Mouse (Mus musculus): Measurements from ENCODE around the gene Nub1. TPM values are rescaled to one million over a fixed set of nuclear protein-coding genes. Genes with fewer than 3 reads are reported as not detected.
"Not testable (repeated sequence)": the region's sequence is repeated elsewhere in the genome, so short reads cannot be mapped to it uniquely, and the experiment has no call there.

Nub1 gene
- total RNA-seq (2021): 10 to 100 TPM; 29.1 to 29.2 TPM
- long read RNA-seq, experiment 1, transcript Nub1-202 (15 exons, 3,546 nt): minor isoform, 22 of 65 reads
- long read RNA-seq, experiment 1, transcript Nub1-201 (15 exons, 3,269 nt): major isoform, 25 of 65 reads
- long read RNA-seq, experiment 1, partial matches to known transcripts: 11 of 65 reads
- long read RNA-seq, experiment 1, other reads (novel, unspliced or antisense): 7 of 65 reads
- long read RNA-seq, experiment 2, transcript Nub1-201 (15 exons, 3,269 nt): major isoform, 29 of 78 reads
- long read RNA-seq, experiment 2, transcript Nub1-202 (15 exons, 3,546 nt): minor isoform, 25 of 78 reads
- long read RNA-seq, experiment 2, partial matches to known transcripts: 11 of 78 reads
- long read RNA-seq, experiment 2, other reads (novel, unspliced or antisense): 12 of 78 reads

DNA sequence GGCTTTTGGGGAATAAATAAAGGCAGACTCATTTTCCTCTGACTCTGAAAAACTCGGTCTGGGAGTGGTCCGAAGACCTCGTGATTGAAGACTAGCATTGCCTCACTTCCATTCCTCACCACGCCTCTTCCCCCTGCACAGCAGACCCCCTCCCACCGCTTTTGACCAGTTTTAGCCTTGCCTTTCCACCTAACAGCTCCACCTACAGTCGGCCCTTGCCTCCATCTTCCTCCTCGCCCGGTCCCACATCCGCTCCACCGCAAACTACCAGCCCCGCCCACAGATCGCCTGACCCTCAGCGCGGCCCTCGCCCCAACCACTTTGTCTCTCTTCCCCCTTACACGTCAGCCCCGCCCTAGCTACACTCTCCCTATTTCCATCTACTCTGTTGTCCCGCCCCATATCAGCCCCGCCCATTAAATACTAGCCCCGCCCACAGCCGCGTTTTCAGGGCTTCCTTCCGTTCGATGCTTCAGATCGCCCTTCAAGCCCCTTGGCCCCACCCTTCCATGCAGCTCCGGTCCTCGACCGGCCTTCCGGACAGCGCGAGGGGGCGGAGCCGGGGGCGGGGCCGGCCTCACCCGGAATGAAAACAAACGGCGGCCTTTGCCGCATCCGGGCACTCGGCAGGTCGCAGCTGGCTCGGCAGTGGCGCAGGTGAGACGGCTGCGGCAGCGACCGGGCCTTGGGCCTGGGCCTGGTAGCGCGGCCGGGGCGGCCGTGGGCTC, at the start of gene Nub1:
Gene Nub1 (plus strand): TSS at position 167 of the 728 bp plus-strand sequence.
- DNase-seq (ENCODE audit: low spot score in 2 of 2): peak; percentile 98 to 99

DNA sequence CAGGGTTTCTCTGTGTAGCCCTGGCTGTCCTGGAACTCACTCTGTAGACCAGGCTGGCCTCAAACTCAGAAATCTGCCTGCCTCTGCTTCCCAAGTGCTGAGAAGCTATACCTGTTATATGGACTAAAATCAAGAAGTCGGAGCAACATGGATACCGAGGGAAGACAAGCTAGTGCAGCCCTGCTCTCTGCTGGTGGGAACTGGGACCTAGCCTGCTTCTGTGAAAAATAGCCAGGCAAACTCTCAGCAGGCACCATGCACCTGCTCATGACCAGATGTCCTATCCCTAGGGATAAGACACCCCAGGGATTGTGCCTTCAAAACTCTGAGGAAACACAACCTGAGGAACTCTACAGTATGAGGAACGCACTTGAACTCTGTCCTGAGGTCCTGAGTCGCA, 48.3 kb upstream of the Nub1 start:
- DNase-seq (ENCODE audit: low spot score in 2 of 2): no peak

DNA sequence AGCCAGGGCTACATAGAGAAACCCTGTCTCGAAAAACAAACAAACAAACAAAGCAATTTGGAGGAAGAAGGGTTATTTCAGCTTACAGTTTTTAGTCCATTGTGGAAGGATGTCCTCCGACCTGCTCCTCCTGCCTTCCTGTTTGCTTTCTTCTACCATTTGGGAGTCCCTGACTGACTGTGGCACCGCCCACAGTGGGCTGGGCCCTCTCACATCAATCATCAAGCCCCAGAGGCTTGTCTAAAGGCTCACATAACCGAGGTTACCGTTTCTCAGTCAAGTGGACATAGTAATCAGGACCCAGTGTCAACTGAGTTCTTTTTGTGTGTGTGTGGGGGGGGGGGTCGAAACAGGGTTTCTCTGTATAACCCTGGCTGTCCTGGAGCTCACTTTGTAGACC, 47.2 kb upstream of the Nub1 start:
- no peak for DNase-seq (ENCODE audit: low spot score in 2 of 2)

DNA sequence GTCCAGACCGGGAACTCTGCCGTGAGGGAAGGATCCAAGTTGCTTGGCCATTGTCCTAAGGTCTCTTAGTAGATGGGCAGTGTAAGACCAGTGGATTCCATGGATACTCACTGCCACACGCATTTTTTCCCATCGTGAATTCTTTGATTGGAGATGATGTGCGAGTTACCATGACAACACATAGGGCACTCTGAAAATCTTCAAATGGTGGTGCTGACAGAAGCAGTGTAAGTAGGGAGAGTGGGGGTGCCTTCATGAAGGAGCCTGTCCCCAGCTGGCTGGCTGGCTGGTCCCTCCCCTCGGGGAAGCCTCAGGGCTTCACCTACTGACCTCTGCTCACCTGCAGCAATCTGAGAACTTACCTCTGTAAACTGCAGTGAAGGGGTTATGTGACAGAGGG, 46.3 kb upstream of the Nub1 start:
- DNase-seq (ENCODE audit: low spot score in 2 of 2): no peak

DNA sequence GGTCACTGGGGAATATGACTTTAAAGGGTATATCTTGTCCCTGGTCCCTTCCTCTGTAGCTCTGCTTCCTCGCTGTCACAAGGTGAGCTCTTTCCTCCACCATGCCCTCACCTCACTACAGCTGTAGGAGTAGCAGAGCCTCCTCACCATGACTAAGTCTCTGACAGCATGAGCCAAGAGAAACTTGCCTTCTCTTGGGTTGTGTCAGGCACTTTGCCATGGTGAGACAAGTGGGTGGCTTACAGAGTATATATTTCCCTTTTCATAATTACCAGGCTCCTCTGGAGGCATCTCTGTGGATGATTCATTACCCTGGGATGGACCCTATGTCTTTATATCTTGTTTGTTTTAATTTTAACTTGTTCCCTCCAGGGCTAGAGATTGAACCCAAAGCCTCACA, 39.9 kb upstream of the Nub1 start:
- no peak for DNase-seq (ENCODE audit: low spot score in 2 of 2)

DNA sequence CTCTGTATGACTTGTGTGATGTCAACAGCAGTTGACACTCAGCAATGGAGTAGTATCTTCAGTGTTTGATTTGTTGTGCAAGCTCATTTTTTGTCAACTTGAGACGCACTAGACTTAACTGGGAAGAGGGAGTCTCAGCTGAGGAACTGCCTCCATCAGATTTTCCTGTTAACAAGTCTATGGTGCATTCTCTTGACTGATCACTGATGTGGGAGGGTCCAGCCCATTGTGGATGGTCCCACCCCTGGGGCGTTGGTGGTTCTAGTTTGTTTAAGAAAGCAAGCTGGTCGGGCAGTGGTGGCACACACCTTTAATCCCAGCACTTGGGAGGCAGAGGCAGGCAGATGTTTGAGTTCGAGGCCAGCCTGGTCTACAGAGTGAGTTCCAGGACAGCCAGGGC, 36.1 kb upstream of the Nub1 start:
- DNase-seq (ENCODE audit: low spot score in 2 of 2): no peak

DNA sequence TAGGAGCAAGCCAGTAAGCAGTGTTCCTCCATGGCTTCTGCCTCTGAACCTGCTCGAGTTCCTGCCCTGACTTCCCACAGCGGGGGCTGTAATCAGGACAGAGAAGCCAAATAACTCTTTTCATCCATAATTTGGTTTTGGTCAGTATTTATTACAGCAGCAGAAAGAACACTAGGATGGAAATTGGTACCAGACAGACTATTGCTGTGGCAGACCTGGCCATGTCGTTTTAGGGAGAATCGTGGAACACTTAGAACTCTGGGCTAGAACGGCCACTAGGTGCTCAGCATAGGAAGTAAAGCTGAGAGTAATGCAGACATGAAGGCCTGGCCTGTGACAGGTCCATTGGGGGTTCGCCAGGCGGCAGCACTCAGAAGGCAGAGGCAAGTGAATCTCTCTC, 35.6 kb upstream of the Nub1 start:
- DNase-seq (ENCODE audit: low spot score in 2 of 2): no peak

DNA sequence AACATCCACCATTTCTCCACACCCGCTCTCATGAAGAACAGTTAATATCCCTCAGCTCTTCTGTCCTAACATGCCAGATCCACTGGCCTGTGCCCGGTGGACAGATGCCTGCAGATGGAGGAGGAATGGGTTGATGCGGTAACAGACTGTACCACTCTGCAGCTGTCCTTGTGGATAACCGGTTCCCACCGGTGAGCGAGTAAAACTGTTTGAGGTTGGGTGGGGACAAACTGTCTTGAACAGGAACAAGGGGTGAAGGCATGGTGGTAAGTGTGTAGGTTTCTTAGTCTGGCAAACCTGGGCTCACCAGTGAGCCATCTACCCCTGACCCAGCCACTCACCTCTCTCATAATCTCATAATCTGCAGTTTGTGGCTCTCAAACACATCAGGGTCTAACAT, 34.0 kb upstream of the Nub1 start:
- no peak for DNase-seq (ENCODE audit: low spot score in 2 of 2)

DNA sequence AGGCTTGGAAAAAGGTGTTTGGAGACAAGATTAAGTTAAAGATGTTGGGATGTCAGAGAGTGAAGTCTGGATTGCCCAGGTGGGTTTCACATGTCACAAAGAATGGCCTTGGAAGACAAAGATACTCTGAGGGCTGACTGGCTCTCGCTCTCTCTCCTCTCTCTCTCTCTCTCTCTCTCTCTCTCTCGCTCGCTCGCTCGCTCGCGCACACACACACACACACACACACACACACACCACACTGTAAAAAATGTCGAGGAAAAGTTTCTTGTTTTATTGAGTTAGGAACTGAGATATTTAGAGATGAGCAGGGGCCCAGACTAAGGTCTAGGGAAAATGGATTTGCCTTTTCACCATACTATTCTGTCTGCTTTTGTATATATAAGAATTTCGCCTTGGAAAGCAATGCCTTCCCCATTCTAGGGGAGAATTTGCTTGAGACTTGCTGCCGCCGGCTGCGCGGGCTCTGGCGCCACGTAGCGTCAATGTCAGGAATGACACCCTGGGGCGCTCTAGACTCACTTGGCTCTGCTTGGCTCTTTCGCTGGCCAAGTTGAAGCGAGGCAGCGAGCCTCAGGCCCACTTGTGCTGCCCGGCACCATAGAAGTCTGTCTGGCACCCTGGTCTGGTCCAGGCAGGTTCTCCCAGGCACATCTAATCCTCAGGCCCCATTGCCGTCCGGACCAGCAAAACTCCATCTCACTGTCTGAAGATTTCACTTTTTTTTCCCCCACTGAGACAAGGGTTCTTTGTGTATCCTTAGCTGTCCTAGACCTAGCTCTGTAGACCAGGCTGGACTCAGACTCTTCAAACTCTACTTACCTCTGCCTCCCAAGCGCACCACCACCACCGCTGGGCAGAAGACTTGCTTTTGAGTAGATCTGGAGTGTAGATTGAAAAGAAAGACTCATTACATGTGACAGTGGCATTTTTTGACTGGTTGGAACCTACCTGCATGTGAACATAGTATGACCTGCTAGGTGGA, 33.3 kb upstream of the Nub1 start:
- peak; percentile 73 to 83 for DNase-seq (ENCODE audit: low spot score in 2 of 2)

DNA sequence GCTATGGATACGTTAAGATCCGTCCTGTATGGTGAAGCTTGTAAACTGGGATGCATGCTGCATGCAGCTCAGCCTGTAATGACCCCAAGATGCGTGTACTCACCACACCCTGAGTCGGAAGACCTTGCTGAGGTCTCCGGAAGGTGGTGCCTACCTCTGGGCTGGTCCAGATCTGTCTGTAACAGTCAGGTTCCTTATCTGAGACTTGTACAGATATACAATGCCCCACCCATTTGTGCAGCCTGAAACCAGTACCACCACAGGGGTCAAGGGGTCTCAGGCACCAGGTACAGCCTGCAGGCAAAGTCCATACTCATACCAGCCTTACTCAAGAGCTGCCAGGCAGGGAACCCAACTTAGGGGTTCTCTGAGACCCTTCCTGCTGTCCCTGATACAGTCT, 32.6 kb upstream of the Nub1 start:
- DNase-seq (ENCODE audit: low spot score in 2 of 2): no peak

DNA sequence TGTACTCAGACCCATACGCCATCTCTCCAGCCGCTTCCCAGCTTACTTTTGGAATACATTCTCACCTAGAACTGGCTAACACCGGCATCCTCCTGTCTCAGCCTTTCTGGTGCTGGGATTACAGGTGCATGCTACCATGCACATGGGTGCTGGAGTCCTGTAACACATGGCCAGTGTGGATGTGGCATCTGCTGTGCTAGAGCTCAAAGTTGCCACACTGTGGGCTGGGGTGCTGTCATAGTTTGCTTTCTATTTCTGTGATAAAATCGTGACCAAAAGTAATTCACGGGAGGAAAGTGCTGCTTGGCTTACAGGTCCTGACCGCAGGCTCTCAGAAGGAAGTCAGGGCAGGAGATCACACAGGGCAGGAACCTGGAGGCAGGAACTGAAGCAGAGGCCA, 30.8 kb upstream of the Nub1 start:
- no peak for DNase-seq (ENCODE audit: low spot score in 2 of 2)

DNA sequence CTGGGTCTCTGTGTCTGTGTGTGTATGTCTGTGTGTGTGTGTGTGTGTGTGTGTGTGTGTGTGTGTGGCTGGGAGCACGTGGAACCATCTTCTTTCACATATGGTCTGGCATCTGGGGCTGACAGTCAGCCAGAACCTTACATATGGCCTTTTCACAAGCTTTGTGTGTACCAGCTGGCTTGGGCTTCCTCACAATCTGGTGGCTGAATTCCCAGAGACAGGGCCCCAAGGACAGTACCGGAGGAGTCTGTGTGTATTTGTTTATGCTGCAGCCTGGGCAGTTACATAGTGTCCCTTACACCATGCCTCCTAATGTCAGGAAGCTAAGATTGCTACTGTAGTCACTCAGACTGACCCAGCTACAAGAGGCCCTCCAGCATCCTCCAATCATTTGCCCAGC, 28.2 kb upstream of the Nub1 start:
- no peak for DNase-seq (ENCODE audit: low spot score in 2 of 2)

DNA sequence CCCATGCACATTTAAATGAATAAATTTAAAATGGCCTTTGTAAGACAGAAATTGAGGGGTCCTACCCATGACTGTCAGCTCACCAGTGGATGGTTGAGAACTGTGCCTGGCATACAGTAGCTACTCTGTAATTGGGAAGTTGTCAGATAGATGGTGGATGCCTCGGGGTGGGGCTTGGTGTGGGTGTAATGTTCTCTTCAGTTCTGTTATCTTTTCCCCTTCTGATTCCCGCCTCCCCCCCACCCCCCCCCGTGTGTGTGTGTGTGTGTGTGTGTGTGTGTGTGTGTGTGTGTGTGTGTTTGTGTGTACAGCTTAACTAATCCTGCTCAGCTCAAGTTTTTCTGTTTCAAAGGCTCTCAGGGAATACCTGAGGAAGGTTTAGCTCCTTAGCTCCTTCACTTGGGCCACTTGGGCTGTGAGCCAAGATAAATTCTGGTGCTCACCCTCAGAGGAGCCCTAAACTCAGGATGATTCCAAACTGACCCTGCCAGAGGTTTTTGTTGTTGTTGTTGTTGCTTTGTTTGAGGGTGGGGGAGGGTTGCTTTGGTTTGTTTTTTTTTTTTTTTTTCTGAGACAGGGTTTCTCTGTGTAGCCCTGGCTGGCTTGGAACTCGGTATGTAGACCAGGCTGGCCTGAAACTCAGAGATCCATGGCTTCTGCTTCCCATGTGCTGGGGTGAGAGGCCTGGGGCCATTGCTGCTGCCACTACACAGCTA, 25.5 kb upstream of the Nub1 start:
- DNase-seq (ENCODE audit: low spot score in 2 of 2): no peak

DNA sequence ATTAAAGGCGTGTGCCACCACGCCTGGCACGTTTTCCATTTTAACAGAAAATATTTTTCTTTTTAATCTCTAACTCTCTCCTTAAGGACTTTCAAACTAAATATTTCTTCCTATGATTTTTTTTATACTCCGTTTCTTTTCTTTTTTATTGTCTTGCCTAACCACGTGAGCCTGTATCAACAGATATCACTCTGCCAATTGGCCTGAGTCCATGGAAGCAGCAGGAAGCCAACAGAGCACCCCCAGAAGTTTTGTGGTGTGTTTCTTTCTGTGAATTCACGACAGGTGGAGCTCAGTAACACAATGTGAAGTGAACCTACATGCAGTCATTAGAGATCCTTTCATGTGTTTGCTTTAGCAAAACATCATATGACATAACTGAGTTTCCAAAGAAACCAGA, 23.9 kb upstream of the Nub1 start:
- DNase-seq (ENCODE audit: low spot score in 2 of 2): no peak

DNA sequence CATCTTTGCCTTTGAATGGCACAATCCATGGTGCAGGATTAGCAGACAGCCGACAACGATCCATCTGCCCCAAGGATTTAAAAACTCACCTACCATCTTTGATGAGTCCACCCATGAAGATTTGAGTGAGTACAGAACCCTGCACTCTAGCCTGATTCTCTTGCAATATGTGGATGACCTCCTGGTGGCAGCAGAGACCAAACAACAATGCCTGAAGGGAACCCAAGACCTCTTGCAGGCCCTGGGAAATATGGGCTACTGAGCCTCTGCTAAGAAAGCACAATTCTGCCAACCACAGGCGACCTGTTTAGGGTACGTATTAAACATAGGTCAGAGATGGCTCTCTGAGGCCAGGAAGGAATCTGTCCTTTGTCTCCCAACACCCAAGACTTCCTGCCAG, 11.1 kb upstream of the Nub1 start:
- peak; percentile 37 to 68 for DNase-seq (ENCODE audit: low spot score in 2 of 2)

DNA sequence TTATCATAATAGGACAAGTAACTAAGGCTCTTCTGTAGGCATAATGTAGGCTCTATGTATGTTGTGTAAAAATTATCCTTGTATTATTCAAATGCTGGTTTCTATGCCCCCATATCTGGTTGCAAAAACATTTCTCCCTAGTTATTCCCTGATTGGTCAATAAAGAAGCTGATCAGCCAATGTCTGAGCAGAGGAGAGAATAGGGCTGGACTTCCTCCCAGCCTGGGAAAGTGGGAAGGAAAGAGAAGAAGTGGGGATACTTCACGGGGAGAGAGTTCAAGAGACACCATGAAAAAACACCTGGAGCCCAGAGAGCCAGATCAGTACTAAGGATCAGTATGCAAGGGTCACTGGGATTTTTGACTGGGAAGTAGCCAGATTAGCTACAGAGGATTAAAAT, 3.9 kb upstream of the Nub1 start:
- DNase-seq (ENCODE audit: low spot score in 2 of 2): no peak

DNA sequence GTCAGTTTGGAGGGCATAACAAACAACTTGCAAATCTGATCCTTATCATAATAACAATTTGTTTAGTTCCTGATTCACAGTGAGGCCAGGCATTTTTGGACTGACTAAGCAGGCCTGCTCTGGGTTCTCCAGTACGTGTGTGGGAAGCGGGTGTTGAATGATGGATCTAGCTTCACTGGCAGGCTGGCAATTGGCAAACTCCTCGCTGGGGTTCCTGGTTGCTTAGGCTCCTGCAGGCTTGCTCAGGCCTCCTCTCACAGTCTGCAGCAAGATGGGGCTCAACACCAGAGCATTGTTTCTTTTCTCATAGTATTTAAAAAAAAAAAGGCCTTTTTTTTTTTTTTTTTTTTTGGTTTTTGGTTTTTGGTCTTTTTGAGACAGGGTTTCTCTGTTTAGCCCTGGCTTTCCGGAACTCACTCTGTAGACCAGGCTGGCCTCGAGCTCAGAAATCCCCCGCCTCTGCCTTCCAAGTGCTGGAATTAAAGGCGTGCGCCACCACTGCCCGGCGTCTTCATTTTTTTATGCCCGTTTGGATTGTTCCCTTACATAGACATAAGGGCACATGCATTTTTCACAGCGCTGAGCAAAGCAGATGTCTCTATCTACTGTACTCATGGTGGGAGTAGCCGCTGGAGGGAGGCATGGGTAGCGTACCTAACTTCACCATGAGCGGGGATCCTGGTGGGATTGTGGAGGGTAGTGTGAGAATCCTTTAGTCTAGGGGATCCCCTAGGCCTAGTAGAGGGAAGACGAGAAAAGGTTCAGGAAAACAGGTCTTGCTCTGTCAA, 560 bp upstream of the Nub1 start:
- DNase-seq (ENCODE audit: low spot score in 2 of 2): peak in 1 of 2 experiments; percentile 29

DNA sequence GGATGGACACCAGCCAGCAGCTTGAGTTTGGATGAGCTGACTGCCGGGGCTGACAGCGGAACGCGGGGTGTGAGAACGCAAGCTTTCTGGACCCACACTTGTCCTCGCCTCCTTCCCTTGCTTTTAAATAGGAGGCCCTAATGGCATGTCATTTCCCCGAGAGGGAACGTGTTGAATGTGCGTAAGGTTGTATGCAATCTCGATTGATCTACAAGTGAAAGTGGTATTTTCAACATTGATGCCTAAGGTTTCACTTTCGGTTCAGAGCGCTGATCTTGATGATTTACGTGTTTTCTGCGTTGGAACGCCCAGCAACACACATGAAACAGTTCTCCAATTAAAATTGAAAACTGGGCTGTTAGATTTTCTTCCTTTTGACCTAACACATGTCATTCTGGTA, 844 bp downstream of the Nub1 start:
- DNase-seq (ENCODE audit: low spot score in 2 of 2): no peak

DNA sequence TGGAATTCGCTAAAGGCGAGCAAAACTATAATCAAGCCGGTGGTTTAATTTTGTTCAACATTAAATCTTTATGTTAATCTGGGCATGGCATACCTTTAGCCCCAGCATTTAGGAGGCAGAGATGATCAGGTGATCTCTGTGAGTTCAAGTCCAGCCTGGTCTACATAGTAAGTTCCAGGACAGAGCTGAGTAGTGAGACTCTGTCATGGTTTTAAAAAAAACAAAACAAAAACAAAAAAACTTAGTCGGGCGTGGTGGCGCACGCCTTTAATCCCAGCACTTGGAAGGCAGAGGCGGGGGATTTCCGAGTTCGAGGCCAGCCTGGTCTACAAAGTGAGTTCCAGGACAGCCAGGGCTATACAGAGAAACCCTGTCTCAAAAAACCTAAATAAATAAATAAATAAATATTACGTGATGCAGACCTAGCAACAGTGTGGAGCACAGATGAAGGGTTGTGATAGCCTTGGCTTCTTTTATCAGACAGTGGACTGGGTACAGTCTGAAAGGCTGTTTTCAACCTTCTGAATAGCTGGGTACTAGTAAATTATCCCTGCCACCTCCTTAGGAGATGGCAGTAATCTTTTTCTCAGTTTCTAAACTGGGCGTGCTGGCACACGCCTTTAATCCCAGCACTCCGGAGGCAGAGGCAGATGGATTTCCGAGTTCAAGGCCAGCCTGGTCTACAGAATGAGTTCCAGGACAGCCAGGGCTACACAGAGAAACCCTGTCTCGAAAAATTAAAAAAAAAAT, 1.5 kb downstream of the Nub1 start:
- DNase-seq (ENCODE audit: low spot score in 2 of 2): not testable (repeated sequence)

Measured in gastrocnemius, postnatal 4 days (tissue).